15 mouse cellular contexts compared by ENCODE assay signal in genomic region chr10:75551175-75551574, GRCm38 (mm10). TPM values are rescaled to one million over a fixed set of nuclear protein-coding genes. Genes with fewer than 3 reads are reported as not detected.
A peak's percentile ranks its signal among the peaks of the same experiment; 100 is the strongest.
DNase-seq lines count a peak whose midpoint lies in the region; ATAC-seq and TF ChIP-seq lines count a peak whose summit lies in the region.
"Had no signal": no experiment of that assay in that cellular context is flagged by ENCODE, and none has a peak within 500 bp of the region (broad histone marks: within the 10 kb centered on the region; RNA-seq: fewer than 3 reads in every experiment).

No protein-coding gene starts in this region.

- 37% methylated on average over 12 of the region's 12 CpGs for WGBS in kidney, embryonic 15.5 days
- 25% methylated on average over 12 of the region's 12 CpGs for WGBS in intestine, embryonic 16.5 days
- 51% methylated on average over 12 of the region's 12 CpGs for WGBS in hindbrain, embryonic 11.5 days

- H3K4me3 ChIP-seq in kidney, embryonic 15.5 days (replicated peaks): no peak overlapping the region
- 0 out of 4 replicates have a peak overlapping the region, but pooled peaks of 1 of the 2 experiments have one; percentile 19 for H3K4me3 ChIP-seq in ES-E14 (ENCODE audit: insufficient read depth in 1 of 2, low read depth in 1 of 2, low read length in 2 of 2, poor library complexity in 1 of 2, severe bottlenecking in 1 of 2)
- no peak overlapping the region for H3K4me3 ChIP-seq in intestine, embryonic 16.5 days (ENCODE audit: low read length)
- H3K4me3 ChIP-seq in hindbrain, embryonic 11.5 days (ENCODE audit: low read depth, low read length): no peak overlapping the region
- H3K4me3 ChIP-seq: erythroblast, embryonic 14.5 days; gastrocnemius, adult 2 months; midbrain, embryonic 10.5 days; neural tube, embryonic 13.5 days had no signal

- in situ Hi-C loops in ES-E14 (cut with MboI; ENCODE audit: low sequenced_read_pairs in 2 of 2, unreplicated experiment in 2 of 2): no loop called here

- peaks cover 59% of the 10 kb centered on the region for H3K4me1 ChIP-seq in kidney, embryonic 15.5 days
- peaks cover 2 to 13% of the 10 kb centered on the region in 2 experiments; a peak in 2 of 4 replicates for H3K4me1 ChIP-seq in ES-E14 (ENCODE audit: control insufficient read depth in 2 of 2, insufficient read depth in 2 of 2, low read length in 2 of 2, poor library complexity in 1 of 2)
- peaks cover 10% of the 10 kb centered on the region for H3K4me1 ChIP-seq in intestine, embryonic 16.5 days (ENCODE audit: control insufficient read depth, insufficient read depth, low read length)
- H3K4me1 ChIP-seq in hindbrain, embryonic 11.5 days (replicated peaks; ENCODE audit: control insufficient read depth, insufficient read depth, low read length): no peaks in the 10 kb centered on the region

- no peaks in the 10 kb centered on the region for H3K36me3 ChIP-seq in kidney, embryonic 15.5 days
- H3K36me3 ChIP-seq in ES-E14 (ENCODE audit: control insufficient read depth, insufficient read depth, low read length, poor library complexity, severe bottlenecking): no peaks in the 10 kb centered on the region
- H3K36me3 ChIP-seq in intestine, embryonic 16.5 days (ENCODE audit: control insufficient read depth, insufficient read depth, low read length): no peaks in the 10 kb centered on the region
- no peaks in the 10 kb centered on the region for H3K36me3 ChIP-seq in hindbrain, embryonic 11.5 days (ENCODE audit: control insufficient read depth, insufficient read depth, low read length)
- H3K36me3 ChIP-seq: midbrain, embryonic 10.5 days had no signal

- no peak overlapping the region for H3K9ac ChIP-seq in kidney, embryonic 15.5 days
- H3K9ac ChIP-seq in ES-E14 (ENCODE audit: insufficient read depth, low read depth, low read length, poor library complexity, severe bottlenecking): no peak overlapping the region
- H3K9ac ChIP-seq in intestine, embryonic 16.5 days (ENCODE audit: low read depth, low read length): peak overlapping the region; percentile 40; the same call in 1 of the 2 replicates
- H3K9ac ChIP-seq in hindbrain, embryonic 11.5 days (ENCODE audit: low read depth, low read length): no peak overlapping the region
- H3K9ac ChIP-seq: neural tube, embryonic 13.5 days had no signal

- ATAC-seq in kidney, embryonic 15.5 days (replicated peaks; ENCODE audit: low FRiP score): peak; percentile 27; the same call in 1 of the 2 replicates
- no peak for ATAC-seq in intestine, embryonic 16.5 days
- 0 out of 2 replicates have a peak, but pooled peaks have one; percentile 38 for ATAC-seq in monocyte, adult 5-6 weeks (replicated peaks; ENCODE audit: insufficient number of reproducible peaks, low FRiP score, low TSS enrichment, poor library complexity, severe bottlenecking)
- ATAC-seq in hindbrain, embryonic 11.5 days (ENCODE audit: low FRiP score): no peak

- no peaks in the 10 kb centered on the region for H3K27me3 ChIP-seq in kidney, embryonic 15.5 days
- H3K27me3 ChIP-seq in intestine, embryonic 16.5 days (replicated peaks; ENCODE audit: control insufficient read depth, insufficient read depth, low read length): no peaks in the 10 kb centered on the region
- no peaks in the 10 kb centered on the region for H3K27me3 ChIP-seq in hindbrain, embryonic 11.5 days (ENCODE audit: control insufficient read depth, insufficient read depth, low read length)
- H3K27me3 ChIP-seq: neural tube, embryonic 13.5 days had no signal

- H3K4me2 ChIP-seq in kidney, embryonic 15.5 days: no peak overlapping the region
- no peak overlapping the region; the same call in 1 of the 2 replicates for H3K4me2 ChIP-seq in intestine, embryonic 16.5 days (ENCODE audit: low read depth, low read length)
- H3K4me2 ChIP-seq in hindbrain, embryonic 11.5 days (replicated peaks; ENCODE audit: low read depth, low read length): no peak overlapping the region
- H3K4me2 ChIP-seq: neural tube, embryonic 13.5 days had no signal

- DNase-seq in kidney, postnatal 10 days: no peak
- DNase-seq in ES-E14 (ENCODE audit: low read depth, low spot score): no peak
- no peak for DNase-seq in urinary bladder, postnatal 25 days (ENCODE audit: low spot score)
- DNase-seq in hindbrain, embryonic 11.5 days (ENCODE audit: low spot score): no peak
- no peak for DNase-seq in frontal cortex, postnatal 25 days (ENCODE audit: low spot score in 2 of 2)
- DNase-seq: gastrocnemius, adult 2 months; left cerebral cortex, postnatal 4 days; right cerebral cortex, postnatal 25 days; thymus, postnatal 14 days had no signal

- no peak overlapping the region for H3K27ac ChIP-seq in kidney, embryonic 15.5 days
- no peak overlapping the region for H3K27ac ChIP-seq in ES-E14 (ENCODE audit: insufficient read depth, low read depth, low read length, poor library complexity, severe bottlenecking)
- H3K27ac ChIP-seq in intestine, embryonic 16.5 days (ENCODE audit: low read length): no peak overlapping the region
- H3K27ac ChIP-seq in hindbrain, embryonic 11.5 days (ENCODE audit: low read depth, low read length): no peak overlapping the region
- H3K27ac ChIP-seq: gastrocnemius, adult 2 months; midbrain, embryonic 10.5 days; neural tube, embryonic 13.5 days had no signal

- no peaks in the 10 kb centered on the region for H3K9me3 ChIP-seq in kidney, embryonic 15.5 days (replicated peaks)
- no peaks in the 10 kb centered on the region for H3K9me3 ChIP-seq in ES-E14 (ENCODE audit: control insufficient read depth, insufficient read depth, low read depth, low read length)
- H3K9me3 ChIP-seq in intestine, embryonic 16.5 days (ENCODE audit: control insufficient read depth, low read length): no peaks in the 10 kb centered on the region
- H3K9me3 ChIP-seq in hindbrain, embryonic 11.5 days (ENCODE audit: control insufficient read depth, low read length): no peaks in the 10 kb centered on the region
- H3K9me3 ChIP-seq: midbrain, embryonic 10.5 days; neural tube, embryonic 13.5 days had no signal

TF ChIP-seq in ES-E14, 5 proteins besides CTCF, POLR2A, EP300 and RAD21:
- no peak for TF ChIP-seq ZNF384 (IDR thresholded peaks at IDR 0.05; ENCODE audit: low read depth, low read length)
- peak; percentile 71; the same call in 1 of the 2 replicates for TF ChIP-seq MAFK (IDR thresholded peaks at IDR 0.05; ENCODE audit: insufficient read depth, low read depth, low read length)

RNA-seq across cellular contexts. Expression of gene Lrrc75b, which starts 9.0 kb away (rescaled TPM):
- polyA plus RNA-seq in kidney, embryonic 15.5 days (2015; fragmentation: Nextera tagmentation; extraction: Ambion mirVana): 3.0 and 3.1 TPM in 2 replicates
- total RNA-seq in ES-E14 (2012; rRNA removed): 0.18 and 0.32 TPM in 2 replicates
- polyA plus RNA-seq in intestine, embryonic 16.5 days (2015; fragmentation: Nextera tagmentation; extraction: Ambion mirVana): 1.9 and 2.7 TPM in 2 replicates
- not detected in 3 replicates for total RNA-seq in monocyte, adult 5-6 weeks (2017)
- polyA plus RNA-seq in hindbrain, embryonic 11.5 days (2014; fragmentation: Nextera tagmentation; extraction: Ambion mirVana): 4.8 and 6.2 TPM in 2 replicates
- polyA plus RNA-seq: erythroblast, embryonic 14.5 days had no signal

RNA-seq across cellular contexts. Expression of gene Ggt1, which starts 10.2 kb away (rescaled TPM):
- polyA plus RNA-seq in kidney, embryonic 15.5 days (2015; fragmentation: Nextera tagmentation; extraction: Ambion mirVana): 128 and 137 TPM in 2 replicates
- total RNA-seq in ES-E14 (2012; rRNA removed): 23.6 and 34.4 TPM in 2 replicates
- 115 and 144 TPM in 2 replicates for polyA plus RNA-seq in intestine, embryonic 16.5 days (2015; fragmentation: Nextera tagmentation; extraction: Ambion mirVana)
- total RNA-seq in monocyte, adult 5-6 weeks (2017): 0.53 to 2.2 TPM in 2 of 3 replicates, not detected in the other
- 1.7 and 2.2 TPM in 2 replicates for polyA plus RNA-seq in hindbrain, embryonic 11.5 days (2014; fragmentation: Nextera tagmentation; extraction: Ambion mirVana)
- total RNA-seq: gastrocnemius, adult 2 months had no signal
- polyA plus RNA-seq: erythroblast, embryonic 14.5 days had no signal

RNA-seq across cellular contexts. Expression of gene Gucd1, which starts 33.4 kb away (rescaled TPM):
- 44.2 and 46.0 TPM in 2 replicates for polyA plus RNA-seq in kidney, embryonic 15.5 days (2015; fragmentation: Nextera tagmentation; extraction: Ambion mirVana)
- 11.5 and 15.6 TPM in 2 replicates for total RNA-seq in ES-E14 (2012; rRNA removed)
- polyA plus RNA-seq in intestine, embryonic 16.5 days (2015; fragmentation: Nextera tagmentation; extraction: Ambion mirVana): 55.5 and 63.0 TPM in 2 replicates
- total RNA-seq in monocyte, adult 5-6 weeks (2017): 49.4 to 66.8 TPM (median 54.5 TPM) in 3 replicates
- polyA plus RNA-seq in hindbrain, embryonic 11.5 days (2014; fragmentation: Nextera tagmentation; extraction: Ambion mirVana): 26.7 and 29.8 TPM in 2 replicates

RNA-seq across cellular contexts. Expression of gene Snrpd3, which starts 33.8 kb away (rescaled TPM):
- polyA plus RNA-seq in kidney, embryonic 15.5 days (2015; fragmentation: Nextera tagmentation; extraction: Ambion mirVana): 175 and 183 TPM in 2 replicates
- 86.5 and 124 TPM in 2 replicates for total RNA-seq in ES-E14 (2012; rRNA removed)
- 136 and 144 TPM in 2 replicates for polyA plus RNA-seq in intestine, embryonic 16.5 days (2015; fragmentation: Nextera tagmentation; extraction: Ambion mirVana)
- 46.3 to 64.6 TPM (median 59.6 TPM) in 3 replicates for total RNA-seq in monocyte, adult 5-6 weeks (2017)
- 180 and 205 TPM in 2 replicates for polyA plus RNA-seq in hindbrain, embryonic 11.5 days (2014; fragmentation: Nextera tagmentation; extraction: Ambion mirVana)

RNA-seq across cellular contexts. Expression of gene Ggt5, which starts 38.0 kb away (rescaled TPM):
- 6.7 and 7.7 TPM in 2 replicates for polyA plus RNA-seq in kidney, embryonic 15.5 days (2015; fragmentation: Nextera tagmentation; extraction: Ambion mirVana)
- total RNA-seq in ES-E14 (2012; rRNA removed): 0.36 and 0.58 TPM in 2 replicates
- 8.6 and 8.8 TPM in 2 replicates for polyA plus RNA-seq in intestine, embryonic 16.5 days (2015; fragmentation: Nextera tagmentation; extraction: Ambion mirVana)
- total RNA-seq in monocyte, adult 5-6 weeks (2017): 0.75 to 2.8 TPM (median 1.8 TPM) in 3 replicates
- 0.31 and 0.66 TPM in 2 replicates for polyA plus RNA-seq in hindbrain, embryonic 11.5 days (2014; fragmentation: Nextera tagmentation; extraction: Ambion mirVana)
- polyA plus RNA-seq: erythroblast, embryonic 14.5 days had no signal

Comparison
In these comparisons a context has a peak if more than half of its experiments do, and no peak if none do; other contexts are left out.
1. ATAC-seq: peak in kidney, embryonic 15.5 days (single experiment) and monocyte, adult 5-6 weeks (single experiment); none in intestine, embryonic 16.5 days (single experiment) and hindbrain, embryonic 11.5 days (single experiment).
2. RNA of gene Ggt1, which starts 10.2 kb away (polyA plus RNA-seq): 128 to 137 TPM in kidney, embryonic 15.5 days and 115 to 144 TPM in intestine, embryonic 16.5 days; 1.7 to 2.2 TPM in hindbrain, embryonic 11.5 days; every median in the first group is over 10 times any median in the second.